Mouse (Mus musculus): ENCODE data around the gene Hoxd11.

Hoxd11 gene

GRCm38 (mm10) chr2:74710929-74711543, 31.7 kb downstream of the Hoxd11 start:
- DNase-seq, result no peak

GRCm38 (mm10) chr2:74711721-74712621, 32.6 kb downstream of the Hoxd11 start, which contains the start of the genes Hoxd3 and Hoxd4:
Gene Hoxd3, plus strand, starts transcription at chr2:74711927.
Gene Hoxd4, plus strand, starts transcription at chr2:74711929.
- peak; percentile 87 for DNase-seq

GRCm38 (mm10) chr2:74713239-74714150, 34.1 kb downstream of the Hoxd11 start:
- DNase-seq, result peak; percentile 32

GRCm38 (mm10) chr2:74714156-74714789, 34.9 kb downstream of the Hoxd11 start:
- peak; percentile 23 for DNase-seq

- DNase-seq, result no peak
These were observed 35.5 kb downstream of the Hoxd11 start for GRCm38 (mm10) chr2:74714881-74715280.

GRCm38 (mm10) chr2:74715504-74716241, 36.3 kb downstream of the Hoxd11 start:
- DNase-seq, result peak; percentile 94

- DNase-seq, result no peak
These were observed 41.0 kb downstream of the Hoxd11 start for GRCm38 (mm10) chr2:74720384-74720783.

- no peak for DNase-seq
These were observed 41.7 kb downstream of the Hoxd11 start for GRCm38 (mm10) chr2:74720955-74721491.

- no peak for DNase-seq
These were observed 42.5 kb downstream of the Hoxd11 start for GRCm38 (mm10) chr2:74721882-74722281.

- DNase-seq, result no peak
These were observed 43.6 kb downstream of the Hoxd11 start for GRCm38 (mm10) chr2:74722949-74723348.

- no peak for DNase-seq
These were observed 45.1 kb downstream of the Hoxd11 start for GRCm38 (mm10) chr2:74724244-74725015.

GRCm38 (mm10) chr2:74725171-74725570, 45.8 kb downstream of the Hoxd11 start:
- DNase-seq, result no peak

GRCm38 (mm10) chr2:74726551-74726950, 47.2 kb downstream of the Hoxd11 start, which contains the start of gene Gm28230:
Gene Gm28230, plus strand, starts transcription at chr2:74726728.
- DNase-seq, result peak; percentile 77

- DNase-seq, result no peak
These were observed 47.7 kb downstream of the Hoxd11 start for GRCm38 (mm10) chr2:74726973-74727639.

GRCm38 (mm10) chr2:74727640-74728302, 48.4 kb downstream of the Hoxd11 start:
- DNase-seq, result no peak

- no peak for DNase-seq
These were observed 48.9 kb downstream of the Hoxd11 start for GRCm38 (mm10) chr2:74728303-74728680.

- no peak for DNase-seq
These were observed 51.0 kb downstream of the Hoxd11 start for GRCm38 (mm10) chr2:74730331-74730730.

GRCm38 (mm10) chr2:74731055-74731454, 51.7 kb downstream of the Hoxd11 start:
- DNase-seq, result no peak

GRCm38 (mm10) chr2:74731799-74732512, 52.6 kb downstream of the Hoxd11 start:
- no peak for DNase-seq
